ENCODE assay signal across 17 mouse cellular contexts in the genomic region with DNA sequence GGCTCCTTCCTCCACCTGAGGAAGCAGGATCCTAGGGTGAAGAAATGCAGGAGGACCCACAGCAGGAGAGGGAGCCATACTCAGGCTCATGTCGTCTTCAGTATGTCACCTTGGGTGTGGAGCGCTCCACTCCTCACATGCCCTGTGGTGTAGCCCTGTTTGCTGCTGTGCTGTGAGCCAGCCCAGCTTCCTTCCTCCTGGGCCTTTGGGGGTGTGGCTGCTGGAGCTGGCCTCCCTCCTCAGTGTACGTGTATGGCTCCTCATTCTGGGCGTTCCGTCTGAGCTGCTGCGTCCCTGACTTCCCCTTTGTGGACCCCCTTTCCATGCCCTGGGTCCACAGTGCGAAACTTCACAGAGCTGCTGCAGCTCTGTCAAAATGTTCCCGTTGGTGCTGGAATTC. TPM values are rescaled to one million over a fixed set of nuclear protein-coding genes. Genes with fewer than 3 reads are reported as not detected.
"Had no signal": no experiment of that assay in that cellular context is flagged by ENCODE, and none has a peak within 500 bp of the region (broad histone marks: within the 10 kb centered on the region; RNA-seq: fewer than 3 reads in every experiment).

No protein-coding gene starts in this region.

- ATAC-seq: intestine, embryonic 15.5 days had no signal

- H3K27ac ChIP-seq: intestine, embryonic 15.5 days; kidney, embryonic 15.5 days; left cerebral cortex, adult 2 months; limb, embryonic 10.5 days; liver, embryonic 13.5 days; macrophage; midbrain, embryonic 10.5 days had no signal

- H3K4me1 ChIP-seq: intestine, embryonic 15.5 days; kidney, embryonic 15.5 days; limb, embryonic 10.5 days; liver, embryonic 13.5 days; midbrain, embryonic 10.5 days had no signal

- H3K4me2 ChIP-seq: intestine, embryonic 15.5 days; kidney, embryonic 15.5 days; liver, embryonic 13.5 days had no signal

- H3K4me3 ChIP-seq: intestine, embryonic 15.5 days; kidney, embryonic 15.5 days; left cerebral cortex, adult 2 months; limb, embryonic 10.5 days; liver, embryonic 13.5 days; midbrain, embryonic 10.5 days; myocyte had no signal

- H3K9ac ChIP-seq: intestine, embryonic 15.5 days; kidney, embryonic 15.5 days; liver, embryonic 13.5 days had no signal

- H3K9me3 ChIP-seq: intestine, embryonic 15.5 days; kidney, embryonic 15.5 days; limb, embryonic 10.5 days; liver, embryonic 13.5 days; midbrain, embryonic 10.5 days had no signal

- H3K27me3 ChIP-seq: intestine, embryonic 15.5 days; kidney, embryonic 15.5 days; liver, embryonic 13.5 days had no signal

- DNase-seq: kidney, adult 18-20 months; kidney, postnatal 14 days; liver, embryonic 13.5 days; lung, adult 2 months; lung, postnatal 10 days; midbrain, embryonic 14.5 days; right cerebral cortex, postnatal 4 days; spleen, adult 18-20 months; thymus, postnatal 36 days had no signal

RNA-seq across cellular contexts. Expression of a gene that starts 18.8 kb away (rescaled TPM):
- total RNA-seq: neutrophil, adult 5-6 weeks had no signal
- polyA plus RNA-seq: macrophage had no signal
